Mouse (Mus musculus): ENCODE results near the gene Ddx58. TPM values are rescaled to one million over a fixed set of nuclear protein-coding genes. Genes with fewer than 3 reads are reported as not detected.

Ddx58 gene
- polyA plus RNA-seq, 1 experiment, result 0.12 TPM

- no peak for TF ChIP-seq GATA1 (IDR thresholded peaks at IDR 0.05; ENCODE audit: low read length)
Observed at GRCm38 (mm10) chr4:40217910-40218309, 21.7 kb downstream of the Ddx58 start.

DNA sequence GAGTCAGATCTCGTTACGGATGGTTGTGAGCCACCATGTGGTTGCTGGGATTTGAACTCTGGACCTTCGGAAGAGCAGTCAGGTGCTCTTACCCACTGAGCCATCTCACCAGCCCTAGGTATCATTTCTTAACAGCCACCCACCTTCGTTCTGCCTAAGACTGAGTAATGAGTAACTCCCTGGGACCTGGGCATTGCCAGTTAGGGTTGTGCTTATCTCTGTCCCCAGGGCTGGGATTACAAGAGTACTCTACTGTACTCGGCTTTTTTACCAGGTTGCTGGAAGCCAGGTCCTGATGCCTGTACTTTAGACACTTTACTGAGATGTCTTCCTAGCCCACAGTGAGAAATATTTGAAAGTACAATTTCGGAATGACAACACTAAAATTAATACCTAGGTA is 27.5 kb downstream of the Ddx58 start:
- no peak for TF ChIP-seq GATA1 (IDR thresholded peaks at IDR 0.05; ENCODE audit: low read length)

DNA sequence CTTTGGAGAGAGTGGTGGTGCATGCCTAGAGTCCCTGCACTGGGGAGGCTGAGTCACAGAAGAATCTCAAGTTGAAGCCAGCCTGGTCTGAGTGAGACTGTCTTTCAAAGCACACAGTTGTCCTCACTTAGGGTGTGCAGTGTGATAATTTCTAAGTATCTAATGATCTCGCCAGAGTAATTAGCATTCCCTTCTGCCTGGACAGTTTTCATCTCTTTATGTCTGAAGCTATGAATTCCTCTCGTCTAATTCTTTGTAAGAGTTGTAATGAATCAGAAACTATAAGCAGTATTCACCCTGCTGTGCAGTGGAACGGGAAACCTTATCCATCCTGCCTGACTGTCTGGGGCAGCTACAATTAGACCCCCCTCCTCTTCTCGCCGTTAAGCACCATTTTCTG is 31.9 kb downstream of the Ddx58 start:
- TF ChIP-seq GATA1 (IDR thresholded peaks at IDR 0.05; ENCODE audit: low read length), result no peak

DNA sequence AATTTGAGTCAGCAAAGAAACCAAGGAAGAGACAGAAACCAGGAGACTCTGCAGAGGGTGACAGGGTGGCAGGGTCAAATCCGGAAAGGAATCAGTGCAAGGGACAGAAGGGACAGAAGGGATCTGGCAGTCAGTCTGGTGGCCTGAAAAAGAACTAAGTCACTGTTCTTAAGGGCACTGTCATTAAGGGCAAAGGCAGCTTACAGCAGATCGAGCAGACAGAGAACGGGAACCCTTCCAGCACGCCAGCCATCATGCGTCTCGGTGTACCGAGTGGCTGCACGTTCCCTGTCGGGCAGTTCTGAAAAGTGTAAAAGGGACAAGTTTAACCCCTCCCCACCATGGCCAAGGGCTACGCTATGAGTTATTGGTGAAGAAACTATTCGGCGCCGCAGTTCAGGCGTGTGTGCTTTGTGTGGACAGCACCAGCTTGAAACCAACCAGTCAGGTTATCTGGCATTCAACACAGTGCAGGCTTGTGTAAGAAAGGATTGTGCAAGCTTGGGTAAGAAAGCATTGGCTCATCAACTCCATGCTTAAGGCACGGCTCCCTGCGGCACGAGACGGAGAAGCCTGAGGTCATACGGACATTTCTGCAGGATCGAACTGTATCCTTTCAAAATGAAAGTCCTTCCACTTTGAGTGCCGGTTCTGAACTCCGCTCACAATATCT is 34.3 kb downstream of the Ddx58 start:
- TF ChIP-seq GATA1 (IDR thresholded peaks at IDR 0.05; ENCODE audit: low read length), result no peak

- no peak for TF ChIP-seq GATA1 (IDR thresholded peaks at IDR 0.05; ENCODE audit: low read length)
Observed at GRCm38 (mm10) chr4:40204374-40204773, 35.3 kb downstream of the Ddx58 start.

GRCm38 (mm10) chr4:40202205-40202604 is 37.4 kb downstream of the Ddx58 start:
- TF ChIP-seq GATA1 (IDR thresholded peaks at IDR 0.05; ENCODE audit: low read length), result no peak

DNA sequence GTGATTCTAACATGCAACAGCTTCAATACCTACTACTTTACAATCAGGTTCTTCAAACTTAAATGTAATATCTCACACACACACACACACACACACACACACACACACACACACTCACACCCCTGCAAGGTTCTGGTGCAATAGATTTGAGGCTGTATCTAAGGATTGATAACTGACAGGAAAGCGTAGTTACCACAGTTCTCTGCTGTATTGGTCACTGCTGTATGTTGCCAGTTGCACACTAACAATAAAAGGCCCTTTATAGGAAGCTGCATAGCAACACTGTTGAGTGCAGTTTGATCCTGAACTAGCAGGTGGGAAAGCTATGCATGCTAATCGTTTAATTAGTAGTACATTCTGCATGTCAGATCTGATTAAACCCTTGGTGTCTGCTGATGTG is 44.3 kb downstream of the Ddx58 start:
- no peak for TF ChIP-seq GATA1 (IDR thresholded peaks at IDR 0.05; ENCODE audit: low read length)

DNA sequence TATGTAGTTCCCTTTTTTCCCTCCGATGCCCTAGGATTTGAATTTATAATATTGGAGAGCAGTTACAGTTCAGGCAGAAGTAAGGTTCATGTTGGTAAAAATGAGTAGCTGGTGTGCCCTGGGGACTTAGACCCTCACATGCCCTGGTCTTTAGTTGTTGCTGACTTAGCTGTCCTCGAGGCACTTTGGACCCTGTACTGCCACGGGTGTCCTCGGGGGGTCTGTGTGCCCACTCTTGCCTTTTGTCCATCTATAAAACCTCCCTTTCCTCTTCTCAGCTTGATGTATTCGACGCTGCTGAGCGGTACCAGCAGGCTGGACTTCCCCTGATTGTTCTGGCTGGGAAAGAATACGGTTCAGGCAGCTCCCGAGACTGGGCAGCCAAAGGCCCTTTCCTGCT is 46.2 kb downstream of the Ddx58 start:
- no peak for TF ChIP-seq GATA1 (IDR thresholded peaks at IDR 0.05; ENCODE audit: low read length)

GRCm38 (mm10) chr4:40192246-40192645 is 47.4 kb downstream of the Ddx58 start:
- no peak for TF ChIP-seq GATA1 (IDR thresholded peaks at IDR 0.05; ENCODE audit: low read length)

- no peak for TF ChIP-seq GATA1 (IDR thresholded peaks at IDR 0.05; ENCODE audit: low read length)
Observed at GRCm38 (mm10) chr4:40187956-40188355, 51.7 kb downstream of the Ddx58 start.

- TF ChIP-seq GATA1 (IDR thresholded peaks at IDR 0.05; ENCODE audit: low read length), result no peak
Observed at GRCm38 (mm10) chr4:40184470-40184869, 55.2 kb downstream of the Ddx58 start.

GRCm38 (mm10) chr4:40183781-40184180 is 55.8 kb downstream of the Ddx58 start:
- no peak for TF ChIP-seq GATA1 (IDR thresholded peaks at IDR 0.05; ENCODE audit: low read length)

DNA sequence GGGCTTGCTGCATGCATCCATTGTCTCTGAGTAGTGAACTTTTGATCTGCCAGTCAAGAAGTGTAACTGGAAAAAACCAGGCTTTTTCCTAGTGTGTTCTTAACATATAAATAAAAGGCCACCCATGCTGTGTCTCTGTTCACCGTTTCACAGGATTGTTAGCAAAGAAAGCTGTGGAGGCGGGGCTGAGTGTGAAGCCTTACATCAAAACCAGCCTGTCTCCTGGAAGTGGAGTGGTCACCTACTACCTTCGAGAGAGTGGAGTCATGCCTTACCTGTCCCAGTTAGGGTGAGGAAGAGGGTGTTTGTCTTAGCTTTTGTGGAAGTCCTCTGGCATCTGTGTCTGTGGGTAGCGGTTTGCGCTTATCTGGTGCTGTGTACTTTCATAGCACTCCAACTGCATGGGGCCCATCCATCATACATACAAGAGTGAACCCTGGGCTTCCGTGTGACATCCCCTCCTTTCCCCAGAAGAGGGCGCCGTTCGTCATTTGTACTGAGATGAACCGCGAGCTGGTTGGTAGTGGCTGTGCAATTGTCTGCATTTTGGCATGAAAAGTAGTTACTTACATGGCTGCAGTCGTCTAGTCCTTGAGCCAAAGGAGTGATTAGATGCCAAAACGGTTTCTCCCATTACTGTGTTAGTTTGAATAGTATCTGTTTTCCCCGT is 56.8 kb downstream of the Ddx58 start:
- no peak for TF ChIP-seq GATA1 (IDR thresholded peaks at IDR 0.05; ENCODE audit: low read length)

GRCm38 (mm10) chr4:40181681-40182080 is 57.9 kb downstream of the Ddx58 start:
- TF ChIP-seq GATA1 (IDR thresholded peaks at IDR 0.05; ENCODE audit: low read length), result no peak

DNA sequence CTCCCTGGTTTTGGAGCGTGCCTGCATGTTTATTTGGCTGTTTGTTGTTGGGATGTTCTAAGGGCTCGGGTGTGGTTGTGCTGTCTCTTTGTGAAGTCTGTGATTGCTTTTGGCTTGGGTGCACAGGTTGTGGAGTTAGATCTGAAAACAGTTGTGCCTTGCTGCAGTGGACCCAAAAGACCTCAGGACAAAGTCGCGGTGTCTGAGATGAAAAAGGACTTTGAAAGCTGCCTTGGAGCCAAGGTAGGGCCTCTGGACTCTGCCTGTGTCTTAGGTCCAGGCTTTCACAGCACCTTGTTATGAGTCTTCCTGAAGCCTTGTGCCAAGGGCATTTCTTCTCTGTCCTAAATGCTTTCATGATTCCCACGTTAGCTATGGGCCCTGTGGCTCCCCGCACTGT is 59.6 kb downstream of the Ddx58 start:
- no peak for TF ChIP-seq GATA1 (IDR thresholded peaks at IDR 0.05; ENCODE audit: low read length)

DNA sequence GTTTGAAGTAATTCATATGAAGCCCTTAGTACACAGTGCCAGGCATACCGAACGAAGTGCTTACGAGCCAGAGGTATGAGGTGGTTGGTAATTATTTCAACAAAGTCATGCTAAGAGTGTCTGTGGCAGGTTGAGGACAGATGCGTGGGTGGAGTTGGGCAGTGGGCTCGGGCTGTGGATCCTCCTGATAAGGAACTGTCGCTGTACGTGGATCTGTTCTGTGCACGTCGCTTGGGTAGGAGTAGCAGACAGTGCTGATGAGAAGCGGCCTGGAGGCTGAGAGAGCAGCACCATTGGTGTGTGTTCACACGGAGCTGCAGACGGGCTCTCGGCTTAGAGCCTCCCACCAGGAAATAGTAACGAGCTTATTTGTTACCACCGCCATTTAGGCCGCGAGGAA is 61.0 kb downstream of the Ddx58 start:
- TF ChIP-seq GATA1 (IDR thresholded peaks at IDR 0.05; ENCODE audit: low read length), result peak; percentile 41

GRCm38 (mm10) chr4:40174321-40174720 is 65.3 kb downstream of the Ddx58 start:
- TF ChIP-seq GATA1 (IDR thresholded peaks at IDR 0.05; ENCODE audit: low read length), result no peak
